Mouse (Mus musculus) midbrain, embryonic 13.5 days (tissue): ENCODE measurements around the gene Fam163a. TPM values are rescaled to one million over a fixed set of nuclear protein-coding genes. Genes with fewer than 3 reads are reported as not detected.

Source experiments
- ATAC-seq: fragments of 200-750 bp; cut with Nextera tagmentation; 2 replicates; pipeline ENCODE4 v1.8.0; 2017; ENCODE audit warnings: mild to moderate bottlenecking, moderate TSS enrichment, moderate library complexity
- H3K27ac ChIP-seq: fragments of 300-500 bp; sonication (generic); 2 replicates; pipeline ENCODE4 v1.5.1; 2015; ENCODE audit warnings: inconsistent platforms, mild to moderate bottlenecking, moderate library complexity
- H3K27me3 ChIP-seq: fragments of 300-500 bp; sonication (generic); 2 replicates; pipeline ENCODE4 v1.6.1; 2015; ENCODE audit warnings: mild to moderate bottlenecking, inconsistent platforms
- H3K36me3 ChIP-seq: fragments of 300-500 bp; sonication (generic); 2 replicates; pipeline ENCODE4 v1.6.1; 2015; ENCODE audit warnings: mild to moderate bottlenecking, inconsistent platforms
- H3K4me1 ChIP-seq: fragments of 300-500 bp; sonication (generic); replicated peaks from 2 replicates; pipeline ENCODE4 v1.6.1; 2015; ENCODE audit warnings: inconsistent platforms
- H3K4me2 ChIP-seq: fragments of 300-500 bp; sonication (generic); replicated peaks from 2 replicates; pipeline ENCODE4 v1.6.1; 2015; ENCODE audit warnings: moderate library complexity, mild to moderate bottlenecking, inconsistent platforms
- H3K4me3 ChIP-seq: fragments of 300-500 bp; sonication (generic); replicated peaks from 2 replicates; pipeline ENCODE4 v1.5.1; 2015; ENCODE audit warnings: mild to moderate bottlenecking, inconsistent platforms
- H3K9ac ChIP-seq: fragments of 300-500 bp; sonication (generic); replicated peaks from 2 replicates; pipeline ENCODE4 v1.6.1; 2015; ENCODE audit warnings: mild to moderate bottlenecking, inconsistent platforms
- H3K9me3 ChIP-seq: fragments of 300-500 bp; sonication (generic); 2 replicates; pipeline ENCODE4 v1.6.1; 2016; ENCODE audit warnings: mild to moderate bottlenecking, inconsistent platforms
- WGBS: fragments of 180-500 bp; shearing (Covaris S2); methylation state at CpG from one replicate; pipeline ENCODE4 v1.1.7; 2015; 5-methylcytosine and 5-hydroxymethylcytosine counted together
- polyA plus RNA-seq: library from polyadenylated mRNA; unstranded; fragments of >200 nt; fragmentation: Nextera tagmentation; extraction: Ambion mirVana; gene quantifications from 2 replicates; pipeline ENCODE4 v1.2.1, GENCODE M21; 2015

Gene Fam163a
- polyA plus RNA-seq, 1 experiment from 2014 or later: 12.4 TPM

GRCm38 (mm10) chr1:156197588-156197987, 7.2 kb downstream of the Fam163a start:
- Histone ChIP-seq H3K4me2 (no peak overlapping the region), H3K27me3 (peaks cover 12% of the 10 kb centered on the region), H3K9ac (no peak overlapping the region), H3K4me3 (no peak overlapping the region), H3K9me3 (0 out of 2 replicates have a peak, but pooled peaks cover 4% of the 10 kb centered on the region), H3K27ac (no peak overlapping the region), H3K36me3 (no peaks in the 10 kb centered on the region), H3K4me1 (peaks cover 32% of the 10 kb centered on the region)
- ATAC-seq: no peak
- 88% methylated on average over 4 of the region's 4 CpGs for WGBS

- WGBS: 47% methylated on average over 7 of the region's 7 CpGs
- Histone ChIP-seq H3K4me3 (no peak overlapping the region), H3K27me3 (peaks cover 12% of the 10 kb centered on the region), H3K9me3 (no peaks in the 10 kb centered on the region), H3K4me1 (peaks cover 40% of the 10 kb centered on the region), H3K36me3 (no peaks in the 10 kb centered on the region), H3K9ac (no peak overlapping the region), H3K4me2 (no peak overlapping the region), H3K27ac (peak overlapping the region; percentile 55)
- ATAC-seq: peak; percentile 86
Measured at GRCm38 (mm10) chr1:156193292-156193691, 11.5 kb downstream of the Fam163a start.

GRCm38 (mm10) chr1:156192853-156193252, 12.0 kb downstream of the Fam163a start:
- WGBS: 14% methylated on average over 7 of the region's 7 CpGs
- Histone ChIP-seq H3K9ac (no peak overlapping the region), H3K27ac (peak overlapping the region; percentile 55), H3K36me3 (no peaks in the 10 kb centered on the region), H3K27me3 (peaks cover 12% of the 10 kb centered on the region), H3K4me3 (no peak overlapping the region), H3K4me2 (no peak overlapping the region), H3K4me1 (peaks cover 40% of the 10 kb centered on the region), H3K9me3 (no peaks in the 10 kb centered on the region)
- ATAC-seq: peak; percentile 76

GRCm38 (mm10) chr1:156186646-156187045, 18.2 kb downstream of the Fam163a start:
- H3K27me3 ChIP-seq: peaks cover 4% of the 10 kb centered on the region
- peaks cover 44% of the 10 kb centered on the region for H3K4me1 ChIP-seq
- H3K36me3 ChIP-seq: no peaks in the 10 kb centered on the region
- H3K4me2 ChIP-seq: no peak overlapping the region
- ATAC-seq: no peak
- 91% methylated on average over 3 of the region's 3 CpGs for WGBS
- no peak overlapping the region for H3K4me3 ChIP-seq
- no peaks in the 10 kb centered on the region for H3K9me3 ChIP-seq
- no peak overlapping the region for H3K9ac ChIP-seq
- H3K27ac ChIP-seq: no peak overlapping the region

GRCm38 (mm10) chr1:156184158-156184571, 20.7 kb downstream of the Fam163a start:
- peak; percentile 58 for ATAC-seq
- peak overlapping the region; percentile 82 for H3K27ac ChIP-seq

GRCm38 (mm10) chr1:156183176-156183958, 21.5 kb downstream of the Fam163a start:
- Histone ChIP-seq H3K4me1 (peaks cover 58% of the 10 kb centered on the region), H3K27me3 (no peaks in the 10 kb centered on the region), H3K27ac (peak overlapping the region; percentile 82), H3K4me2 (peak overlapping the region; percentile 32), H3K36me3 (no peaks in the 10 kb centered on the region), H3K9me3 (no peaks in the 10 kb centered on the region), H3K4me3 (no peak overlapping the region), H3K9ac (0 out of 2 replicates have a peak overlapping the region, but pooled peaks have one; percentile 10)
- WGBS: 15% methylated on average over 6 of the region's 6 CpGs
- ATAC-seq: peak; percentile 29

More at GRCm38 (mm10) chr1:156184158-156184571, 20.7 kb downstream of the Fam163a start:
- H3K36me3 ChIP-seq: no peaks in the 10 kb centered on the region
- H3K4me1 ChIP-seq: peaks cover 57% of the 10 kb centered on the region
- no peaks in the 10 kb centered on the region for H3K27me3 ChIP-seq
- peak overlapping the region; percentile 32 for H3K4me2 ChIP-seq
- 10% methylated on average over 11 of the region's 11 CpGs for WGBS
- no peak overlapping the region for H3K9ac ChIP-seq
- H3K4me3 ChIP-seq: no peak overlapping the region
- H3K9me3 ChIP-seq: no peaks in the 10 kb centered on the region

- WGBS: 11% methylated on average over 11 of the region's 11 CpGs
- Histone ChIP-seq H3K4me3 (no peak overlapping the region), H3K4me2 (peak overlapping the region; percentile 30), H3K9ac (peak overlapping the region; percentile 25), H3K9me3 (no peaks in the 10 kb centered on the region), H3K27me3 (no peaks in the 10 kb centered on the region), H3K36me3 (no peaks in the 10 kb centered on the region), H3K27ac (peak overlapping the region; percentile 72), H3K4me1 (peaks cover 54% of the 10 kb centered on the region)
- ATAC-seq: peak; percentile 68
Measured at GRCm38 (mm10) chr1:156179875-156180274, 25.0 kb downstream of the Fam163a start.

GRCm38 (mm10) chr1:156168737-156169136, 36.1 kb downstream of the Fam163a start:
- Histone ChIP-seq H3K27me3 (no peaks in the 10 kb centered on the region), H3K4me1 (no peaks in the 10 kb centered on the region), H3K4me3 (no peak overlapping the region), H3K27ac (no peak overlapping the region), H3K9me3 (no peaks in the 10 kb centered on the region), H3K4me2 (no peak overlapping the region), H3K9ac (no peak overlapping the region), H3K36me3 (no peaks in the 10 kb centered on the region)
- 53% methylated on average over 6 of the region's 6 CpGs for WGBS
- ATAC-seq: no peak

- H3K9me3 ChIP-seq: no peaks in the 10 kb centered on the region
- no peak overlapping the region for H3K9ac ChIP-seq
- no peaks in the 10 kb centered on the region for H3K36me3 ChIP-seq
- H3K27me3 ChIP-seq: no peaks in the 10 kb centered on the region; the same call in 1 of the 2 replicates
- H3K4me2 ChIP-seq: no peak overlapping the region
- ATAC-seq: no peak
- no peak overlapping the region for H3K4me3 ChIP-seq
- WGBS: 75% methylated on average over 3 of the region's 3 CpGs
- H3K27ac ChIP-seq: no peak overlapping the region
- peaks cover 16% of the 10 kb centered on the region for H3K4me1 ChIP-seq
Measured at GRCm38 (mm10) chr1:156116770-156117169, 88.1 kb downstream of the Fam163a start.

GRCm38 (mm10) chr1:156113884-156114499, 90.8 kb downstream of the Fam163a start:
- H3K27ac ChIP-seq: no peak overlapping the region
- H3K27me3 ChIP-seq: no peaks in the 10 kb centered on the region; the same call in 1 of the 2 replicates
- no peaks in the 10 kb centered on the region for H3K9me3 ChIP-seq
- no peak for ATAC-seq
- H3K4me2 ChIP-seq: no peak overlapping the region
- no peak overlapping the region for H3K9ac ChIP-seq
- peaks cover 22% of the 10 kb centered on the region for H3K4me1 ChIP-seq
- no peak overlapping the region for H3K4me3 ChIP-seq
- WGBS: 88% methylated on average over 8 of the region's 8 CpGs
- H3K36me3 ChIP-seq: no peaks in the 10 kb centered on the region

GRCm38 (mm10) chr1:156112142-156112541, 92.7 kb downstream of the Fam163a start:
- no peak for ATAC-seq
- WGBS: 54% methylated on average over 7 of the region's 7 CpGs
- H3K9ac ChIP-seq: no peak overlapping the region
- no peaks in the 10 kb centered on the region for H3K36me3 ChIP-seq
- H3K4me1 ChIP-seq: peaks cover 29% of the 10 kb centered on the region
- H3K4me3 ChIP-seq: no peak overlapping the region
- H3K4me2 ChIP-seq: peak overlapping the region; percentile 27
- H3K27me3 ChIP-seq: no peaks in the 10 kb centered on the region; the same call in 1 of the 2 replicates
- no peaks in the 10 kb centered on the region for H3K9me3 ChIP-seq
- no peak overlapping the region for H3K27ac ChIP-seq

- 27% methylated on average over 12 of the region's 12 CpGs for WGBS
- Histone ChIP-seq H3K4me1 (peaks cover 29% of the 10 kb centered on the region), H3K27me3 (no peaks in the 10 kb centered on the region; the same call in 1 of the 2 replicates), H3K4me2 (peak overlapping the region; percentile 27), H3K36me3 (no peaks in the 10 kb centered on the region), H3K4me3 (no peak overlapping the region), H3K27ac (peak overlapping the region; percentile 51; the same call in 1 of the 2 replicates), H3K9me3 (no peaks in the 10 kb centered on the region), H3K9ac (no peak overlapping the region)
- peak; percentile 57 for ATAC-seq
Measured at GRCm38 (mm10) chr1:156111728-156112127, 93.1 kb downstream of the Fam163a start.
